Mouse (Mus musculus) G1E (cell line): ENCODE measurements around the gene Tnnt3. TPM values are rescaled to one million over a fixed set of nuclear protein-coding genes. Genes with fewer than 3 reads are reported as not detected.

ENCODE experiments used
- ATAC-seq: 2 replicates; pipeline ENCODE4 v1.8.0; 2016; ENCODE audit warnings: mild to moderate bottlenecking; ENCODE audit not compliant: insufficient number of reproducible peaks, poor library complexity, low FRiP score, severe bottlenecking; ENCODE audit errors: extremely low read depth
- DNase-seq: peaks from one replicate; pipeline ENCODE4 v3.0.0; 2012; ENCODE audit warnings: low spot score
- H3K27me3 ChIP-seq: 2 replicates; pipeline ENCODE4 v1.6.1; 2012; ENCODE audit warnings: mild to moderate bottlenecking, low read length, inconsistent platforms; ENCODE audit not compliant: insufficient read depth
- H3K36me3 ChIP-seq: replicated peaks from 2 replicates; pipeline ENCODE3; 2012; ENCODE audit warnings: mild to moderate bottlenecking, inconsistent platforms
- H3K4me1 ChIP-seq: 2 replicates; pipeline ENCODE4 v1.6.1; 2012; ENCODE audit warnings: low read depth, low read length, inconsistent platforms, mixed read lengths; ENCODE audit not compliant: insufficient read depth
- H3K4me3 ChIP-seq: 2 replicates; pipeline ENCODE4 v1.5.1; 2012; ENCODE audit warnings: low read depth, mild to moderate bottlenecking, inconsistent platforms, low read length, moderate library complexity, mixed read lengths
- H3K9me3 ChIP-seq: replicated peaks from 2 replicates; pipeline ENCODE4 v1.6.1; 2012; ENCODE audit warnings: inconsistent platforms
- CTCF ChIP-seq: IDR thresholded peaks from 2 replicates; pipeline ENCODE4 v1.5.1; 2012; ENCODE audit warnings: low read depth, low read length, inconsistent platforms, mixed read lengths
- GATA1 ChIP-seq: IDR thresholded peaks from 2 replicates; pipeline ENCODE4 v1.6.1; 2012; ENCODE audit warnings: borderline replicate concordance, low read length, inconsistent platforms, mixed read lengths
- GATA2 ChIP-seq: IDR thresholded peaks from 2 replicates; pipeline ENCODE4 v1.6.1; 2012; ENCODE audit warnings: low read depth, low read length, inconsistent platforms, borderline replicate concordance
- POLR2AphosphoS5 ChIP-seq: IDR thresholded peaks from 2 replicates; pipeline ENCODE4 v1.6.1; 2012; ENCODE audit warnings: low read depth, low read length, inconsistent platforms; ENCODE audit not compliant: insufficient replicate concordance
- TAL1 ChIP-seq: conservative IDR thresholded peaks from 2 replicates; pipeline ENCODE4 v1.6.1; 2012; ENCODE audit warnings: low read depth, low read length, inconsistent platforms, mixed read lengths
- polyA plus RNA-seq: library from polyadenylated mRNA; stranded (reverse); fragments of >175 nt; gene quantifications from 2 replicates; pipeline ENCODE4 v1.2.3, GENCODE M21; 2012
- total RNA-seq, 2 experiments: library from RNA; stranded (forward) in 1 of 2; stranded (reverse) in 1 of 2; fragments of 200-1000 nt in 1 of 2; fragments of >200 nt in 1 of 2; fragmentation: Nextera tagmentation in 1 of 2; gene quantifications; 2 replicates each; pipeline ENCODE4 v1.2.3; 2014 to 2017

The Tnnt3 gene
- total and polyA plus RNA-seq, 3 experiments = not detected

DNA sequence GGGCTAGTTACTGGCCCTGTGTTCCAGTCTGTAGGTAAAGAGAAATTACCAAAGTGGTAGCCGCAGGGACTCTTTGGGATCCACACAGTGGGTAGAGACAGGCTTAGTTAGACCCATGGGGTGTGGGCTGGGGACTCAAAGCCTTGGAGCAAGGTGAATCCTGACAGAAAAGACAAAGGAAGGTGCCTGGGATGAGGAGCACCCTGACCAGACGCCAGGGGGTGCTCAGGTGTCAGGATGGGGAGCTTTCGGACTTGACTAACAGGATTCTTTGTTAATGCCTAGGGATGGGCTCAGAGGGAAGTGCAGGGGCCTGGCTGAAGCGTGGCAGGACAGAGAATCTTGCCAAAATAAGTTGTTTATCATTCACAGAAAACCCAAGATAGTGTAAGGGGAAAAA lies 23.7 kb downstream of the Tnnt3 start:
- Histone ChIP-seq H3K9me3 (no peaks in the 10 kb centered on the region), H3K4me3 (no peak overlapping the region), H3K27me3 (peaks cover 44% of the 10 kb centered on the region), H3K4me1 (peaks cover 19% of the 10 kb centered on the region), H3K36me3 (no peaks in the 10 kb centered on the region)
- ATAC-seq = no peak; the same call in 1 of the 2 replicates
- no peak for DNase-seq
- TF ChIP-seq TAL1 (no peak), CTCF (no peak), GATA1 (no peak), POLR2AphosphoS5 (no peak), GATA2 (no peak)

DNA sequence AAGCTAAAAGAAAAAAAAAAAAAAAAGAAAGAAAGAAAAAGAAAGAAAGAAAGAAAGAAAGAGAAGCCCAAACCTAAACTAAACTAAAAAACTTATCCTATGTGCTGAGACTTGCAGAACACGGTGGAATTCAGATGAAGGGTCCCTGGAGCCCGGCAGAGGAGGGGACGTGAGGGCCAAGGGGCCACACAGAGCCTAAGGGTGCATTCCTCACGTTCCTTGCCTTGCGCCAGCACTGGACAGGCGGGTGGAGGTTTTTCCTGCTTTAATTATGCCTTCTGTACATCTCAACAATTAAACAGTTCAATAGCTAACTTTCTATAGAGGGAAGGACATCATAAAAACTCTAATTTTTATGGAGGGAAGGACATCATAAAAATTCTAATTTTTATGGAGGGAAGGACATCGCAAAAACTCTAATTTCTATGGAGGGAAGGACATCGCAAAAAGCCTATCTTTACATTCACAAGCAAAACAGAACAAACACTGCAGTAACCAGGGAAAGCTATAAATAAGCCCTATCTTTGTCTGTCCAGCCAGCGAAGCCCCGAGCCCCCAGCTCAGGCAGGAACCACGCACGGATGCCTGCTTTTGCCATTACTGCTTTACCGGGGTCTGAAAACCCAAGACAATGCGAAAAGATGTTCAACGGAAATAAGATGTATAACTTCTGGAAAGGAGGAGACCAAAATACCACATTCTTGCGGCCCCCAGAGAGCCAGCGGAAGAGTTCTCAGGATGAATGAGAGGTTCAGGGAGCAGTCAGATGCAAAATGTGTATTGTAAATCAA lies 24.8 kb downstream of the Tnnt3 start:
- DNase-seq (no peak), ATAC-seq (no peak)
- Histone ChIP-seq H3K36me3 (no peaks in the 10 kb centered on the region), H3K27me3 (peaks cover 51% of the 10 kb centered on the region), H3K9me3 (no peaks in the 10 kb centered on the region), H3K4me3 (no peak overlapping the region), H3K4me1 (peaks cover 22% of the 10 kb centered on the region)
- TF ChIP-seq CTCF = no peak
- TF ChIP-seq POLR2AphosphoS5 = no peak
- no peak for TF ChIP-seq GATA1
- no peak for TF ChIP-seq TAL1
- TF ChIP-seq GATA2 = no peak

DNA sequence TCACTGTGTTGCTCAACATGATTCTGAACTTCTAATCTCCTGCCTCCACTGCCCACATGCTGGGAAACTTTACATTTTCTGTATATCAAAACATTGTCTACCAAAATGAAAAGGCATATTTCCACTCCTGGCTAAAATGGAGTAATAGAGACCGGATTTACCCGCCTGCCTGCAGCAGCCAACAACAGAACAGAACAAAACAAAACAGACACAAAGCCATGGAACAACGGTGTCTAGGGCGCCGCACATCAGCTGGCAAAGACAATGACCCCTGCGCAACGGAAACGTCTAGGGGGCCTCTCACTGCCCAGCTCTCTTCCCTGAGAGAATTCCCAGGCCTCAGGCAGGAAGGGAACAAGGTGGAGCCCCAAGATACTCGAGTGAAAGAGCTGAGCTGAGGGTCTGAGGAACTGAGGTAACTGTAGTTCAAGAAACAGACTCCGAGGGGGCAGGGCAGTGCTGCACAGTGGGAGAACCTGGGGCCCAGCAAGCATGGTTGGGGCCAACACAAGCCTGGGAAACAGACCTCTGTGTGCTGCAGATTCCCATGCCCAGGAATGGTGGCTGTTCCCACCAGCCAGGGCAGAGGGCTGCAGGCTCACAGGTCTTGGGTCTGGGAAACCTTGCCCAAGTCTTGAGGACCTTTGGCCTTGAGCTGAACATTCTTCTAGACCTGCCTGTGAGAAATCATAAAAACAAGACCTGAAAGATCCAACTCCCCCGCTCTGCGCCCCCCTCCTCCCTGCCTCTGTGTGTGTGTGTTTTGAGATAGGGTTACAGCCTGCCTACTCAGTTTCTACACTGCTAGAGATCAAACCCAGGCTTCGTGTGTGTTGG lies 26.9 kb downstream of the Tnnt3 start:
- H3K9me3 ChIP-seq = no peaks in the 10 kb centered on the region
- ATAC-seq = no peak
- H3K4me3 ChIP-seq = no peak overlapping the region; the same call in 1 of the 2 replicates
- H3K27me3 ChIP-seq = peaks cover 58% of the 10 kb centered on the region
- DNase-seq = no peak
- TF ChIP-seq GATA2 = no peak
- TF ChIP-seq GATA1 = no peak
- no peak for TF ChIP-seq POLR2AphosphoS5
- TF ChIP-seq TAL1 = no peak
- no peak for TF ChIP-seq CTCF
- H3K36me3 ChIP-seq = no peaks in the 10 kb centered on the region
- H3K4me1 ChIP-seq = peaks cover 31% of the 10 kb centered on the region

DNA sequence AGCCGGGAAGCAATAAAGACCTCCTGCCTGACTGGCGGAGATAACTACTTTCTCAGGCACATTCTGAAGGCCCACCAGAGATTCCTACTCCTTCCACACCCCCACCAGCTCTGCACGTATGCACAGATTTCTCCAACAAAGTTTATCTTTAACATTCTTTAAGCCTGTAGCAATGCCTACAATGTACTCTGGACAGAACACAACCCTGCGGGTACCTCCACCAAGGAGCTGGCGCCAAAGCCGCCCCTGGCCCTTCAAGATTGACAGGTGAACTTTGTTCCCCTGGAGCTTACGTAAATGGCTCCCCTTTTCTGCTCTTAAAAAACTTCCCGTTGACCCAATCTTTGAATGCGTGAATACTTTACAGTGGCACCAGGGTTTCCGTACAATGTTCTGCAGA lies 30.7 kb downstream of the Tnnt3 start:
- H3K4me1 ChIP-seq = peaks cover 55% of the 10 kb centered on the region

DNA sequence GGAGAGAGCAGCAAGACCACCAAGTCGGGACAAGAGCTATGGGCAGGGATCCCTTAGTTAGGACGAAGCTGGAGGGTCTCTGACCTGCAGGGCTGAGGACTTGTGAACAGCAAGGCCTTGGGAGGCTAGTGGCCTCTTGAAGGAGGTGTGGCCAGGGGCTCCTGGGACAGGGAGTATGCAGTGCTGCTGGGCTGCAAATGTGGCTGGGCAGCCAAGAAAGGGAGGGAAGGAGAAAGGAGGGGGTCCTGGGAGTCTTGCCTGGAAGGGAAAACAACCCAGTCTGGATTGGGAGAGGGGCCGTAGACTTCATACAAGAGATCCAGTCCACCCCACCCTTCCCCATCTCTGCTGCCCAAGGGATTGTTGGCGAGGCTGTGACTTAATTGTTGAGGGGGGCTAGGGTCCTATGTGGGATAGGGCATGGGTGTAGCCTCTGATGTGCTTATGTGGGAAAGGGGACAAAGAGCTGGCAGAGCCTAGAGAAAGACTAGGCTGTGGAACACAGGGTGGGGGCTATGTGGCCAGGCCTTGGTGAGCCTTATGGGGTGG lies 33.4 kb downstream of the Tnnt3 start:
- Histone ChIP-seq H3K9me3 (no peaks in the 10 kb centered on the region), H3K4me1 (peaks cover 50% of the 10 kb centered on the region), H3K27me3 (peaks cover 41% of the 10 kb centered on the region), H3K4me3 (no peak overlapping the region; the same call in 1 of the 2 replicates), H3K36me3 (peaks cover 26% of the 10 kb centered on the region)
- TF ChIP-seq TAL1 (no peak), CTCF (no peak), GATA1 (no peak), GATA2 (no peak), POLR2AphosphoS5 (no peak)
- DNase-seq = no peak
- no peak for ATAC-seq

More for the DNA sequence above, 30.7 kb downstream of the Tnnt3 start:
- Histone ChIP-seq H3K36me3 (peaks cover 3% of the 10 kb centered on the region), H3K9me3 (no peaks in the 10 kb centered on the region), H3K4me3 (no peak overlapping the region), H3K27me3 (peaks cover 60% of the 10 kb centered on the region)
- DNase-seq = no peak
- TF ChIP-seq GATA1 (no peak), TAL1 (no peak; the same call in 1 of the 2 replicates), GATA2 (no peak), CTCF (no peak), POLR2AphosphoS5 (no peak)
- ATAC-seq = 0 out of 2 replicates have a peak, but pooled peaks have one; percentile 24

DNA sequence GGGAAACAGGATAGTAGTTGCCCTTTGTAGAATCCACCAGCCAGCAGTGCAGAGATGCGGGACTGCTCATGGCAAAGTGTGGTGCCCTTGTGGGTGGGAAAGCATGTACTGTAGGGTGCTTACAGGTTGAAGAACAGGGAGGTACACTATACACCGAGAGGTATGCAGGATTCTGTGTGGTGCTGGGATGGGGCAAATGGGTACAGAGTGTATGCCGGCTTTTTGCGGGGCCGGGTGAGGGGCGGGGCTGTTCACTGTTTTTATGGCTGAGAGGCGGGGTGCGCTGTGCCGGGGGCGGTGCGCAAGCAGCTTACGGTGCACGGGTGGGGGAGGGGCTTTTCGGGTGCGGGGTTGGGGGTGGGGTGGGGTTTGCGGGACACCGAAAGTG lies 34.0 kb downstream of the Tnnt3 start, which contains the start of gene Mrpl23:
Gene Mrpl23 (plus strand): TSS at position 16 of the 388 bp plus-strand sequence.
- ATAC-seq = no peak
- H3K4me1 ChIP-seq = peaks cover 47% of the 10 kb centered on the region

More for the DNA sequence above, 34.0 kb downstream of the Tnnt3 start, which contains the start of gene Mrpl23:
- Histone ChIP-seq H3K9me3 (no peaks in the 10 kb centered on the region), H3K36me3 (peaks cover 32% of the 10 kb centered on the region), H3K4me3 (peak within 1 kb of the TSS; percentile 86), H3K27me3 (peaks cover 36% of the 10 kb centered on the region)
- DNase-seq = no peak
- no peak for TF ChIP-seq GATA1
- TF ChIP-seq POLR2AphosphoS5 = no peak
- no peak for TF ChIP-seq CTCF
- no peak for TF ChIP-seq GATA2
- no peak for TF ChIP-seq TAL1
